ENCODE assay signal across 17 mouse cellular contexts in genomic region chr11:52775291-52775690, GRCm38 (mm10). TPM values are rescaled to one million over a fixed set of nuclear protein-coding genes. Genes with fewer than 3 reads are reported as not detected.
"Had no signal": no experiment of that assay in that cellular context is flagged by ENCODE, and none has a peak within 500 bp of the region (broad histone marks: within the 10 kb centered on the region; RNA-seq: fewer than 3 reads in every experiment).

No protein-coding gene starts in this region.

- DNase-seq: kidney, adult 11 months; kidney, adult 8-10 months; kidney, postnatal 10 days; kidney, postnatal 4 days; left cerebral cortex, postnatal 4 days; liver, embryonic 13.5 days; lung, adult 2 months; lung, postnatal 14 days; lung, postnatal 4 days; right cerebral cortex, postnatal 25 days; spleen, adult 18-20 months; thymus, postnatal 25 days had no signal

- H3K4me1 ChIP-seq: limb, embryonic 13.5 days; liver, embryonic 13.5 days; stomach, embryonic 15.5 days had no signal

- H3K4me3 ChIP-seq: kidney, embryonic 15.5 days; limb, embryonic 13.5 days; liver, embryonic 13.5 days; stomach, embryonic 15.5 days had no signal

- H3K36me3 ChIP-seq: kidney, embryonic 15.5 days; limb, embryonic 13.5 days; liver, embryonic 13.5 days; stomach, embryonic 15.5 days had no signal

- H3K27me3 ChIP-seq: liver, embryonic 13.5 days; stomach, embryonic 15.5 days had no signal

- H3K9ac ChIP-seq: kidney, embryonic 15.5 days; limb, embryonic 13.5 days; liver, embryonic 13.5 days; stomach, embryonic 15.5 days had no signal

- H3K27ac ChIP-seq: kidney, embryonic 15.5 days; limb, embryonic 13.5 days; liver, embryonic 13.5 days; stomach, embryonic 15.5 days had no signal

- H3K4me2 ChIP-seq: kidney, embryonic 15.5 days; limb, embryonic 13.5 days; liver, embryonic 13.5 days; stomach, embryonic 15.5 days had no signal

- H3K9me3 ChIP-seq: kidney, embryonic 15.5 days; limb, embryonic 13.5 days; liver, embryonic 13.5 days; stomach, embryonic 15.5 days had no signal

RNA-seq across cellular contexts. Expression of gene Fstl4, which starts 10.9 kb away (rescaled TPM):
- total RNA-seq: megakaryocyte-erythroid progenitor cell, adult 5-6 weeks had no signal
- polyA plus RNA-seq: liver, adult 2 months had no signal
